Comparison of ENCODE assay signal across 16 mouse cellular contexts in the genomic region with DNA sequence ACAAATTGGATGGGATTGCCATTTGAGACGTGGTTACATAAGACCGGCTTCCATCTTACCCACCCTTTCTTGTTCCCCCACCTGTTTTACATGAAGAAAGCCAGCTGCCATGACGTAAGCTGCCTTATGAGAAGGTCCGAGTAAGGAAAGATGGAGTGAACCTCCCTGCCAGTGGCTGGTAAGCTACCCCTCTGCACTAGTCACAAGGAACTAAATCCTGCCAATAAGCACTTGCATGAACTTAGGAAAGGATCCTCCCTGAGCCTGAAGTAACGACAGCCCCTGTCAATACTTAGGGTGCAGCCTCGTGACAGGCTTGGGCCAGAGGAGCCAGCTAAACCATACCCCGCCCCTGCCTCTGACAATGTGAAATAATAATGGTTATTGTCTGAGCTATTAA.
"Had no signal": no experiment of that assay in that cellular context is flagged by ENCODE, and none has a peak within 500 bp of the region (broad histone marks: within the 10 kb centered on the region; RNA-seq: fewer than 3 reads in every experiment).

No protein-coding gene starts in this region.

- H3K9me3 ChIP-seq: midbrain, embryonic 13.5 days; midbrain, embryonic 15.5 days; neural tube, embryonic 12.5 days; stomach, embryonic 15.5 days had no signal

- H3K9ac ChIP-seq: lung, embryonic 14.5 days; midbrain, embryonic 13.5 days; midbrain, embryonic 15.5 days; neural tube, embryonic 12.5 days; stomach, embryonic 15.5 days had no signal

- H3K27me3 ChIP-seq: megakaryocyte, embryonic 14.5 days; midbrain, embryonic 13.5 days; midbrain, embryonic 15.5 days; neural tube, embryonic 12.5 days; stomach, embryonic 15.5 days had no signal

- H3K27ac ChIP-seq: macrophage; midbrain, embryonic 13.5 days; midbrain, embryonic 15.5 days; neural tube, embryonic 12.5 days; stomach, embryonic 15.5 days; stomach, postnatal 0 days had no signal

- H3K4me2 ChIP-seq: lung, embryonic 14.5 days; midbrain, embryonic 11.5 days; midbrain, embryonic 13.5 days; midbrain, embryonic 15.5 days; neural tube, embryonic 12.5 days; stomach, embryonic 15.5 days had no signal

- DNase-seq: lung, adult 18-20 months; lung, embryonic 14.5 days; lung, postnatal 10 days; lung, postnatal 36 days; right cerebral cortex, postnatal 14 days; thymus, adult 2 months; thymus, postnatal 25 days; thymus, postnatal 4 days had no signal

- H3K4me1 ChIP-seq: megakaryocyte, embryonic 14.5 days; midbrain, embryonic 15.5 days; neural tube, embryonic 12.5 days; stomach, embryonic 15.5 days had no signal

- H3K36me3 ChIP-seq: midbrain, embryonic 13.5 days; midbrain, embryonic 15.5 days; neural tube, embryonic 12.5 days; stomach, embryonic 15.5 days had no signal

- ATAC-seq: midbrain, embryonic 13.5 days; midbrain, embryonic 15.5 days had no signal

- H3K4me3 ChIP-seq: megakaryocyte, embryonic 14.5 days; midbrain, embryonic 13.5 days; midbrain, embryonic 15.5 days; neural tube, embryonic 12.5 days; stomach, embryonic 15.5 days had no signal
